Mouse (Mus musculus) bone marrow, adult 2 months (tissue): ENCODE data around the gene Copz1. TPM values are rescaled to one million over a fixed set of nuclear protein-coding genes. Genes with fewer than 3 reads are reported as not detected.
A peak's percentile ranks its signal among the peaks of the same experiment; 100 is the strongest.

Experiments used
- H3K27ac ChIP-seq: fragments of 200-500 bp; 2 replicates; pipeline ENCODE4 v1.5.1; 2012; ENCODE audit warnings: low read depth, mild to moderate bottlenecking, control low read depth, inconsistent platforms, low read length; ENCODE audit not compliant: control insufficient read depth, poor library complexity, insufficient read depth
- H3K4me1 ChIP-seq: fragments of 200-500 bp; 2 replicates; pipeline ENCODE4 v1.6.1; 2011; ENCODE audit warnings: low read length; ENCODE audit not compliant: control insufficient read depth, insufficient read depth
- H3K4me3 ChIP-seq: fragments of 200-500 bp; replicated peaks from 2 replicates; pipeline ENCODE3; 2011; ENCODE audit warnings: mild to moderate bottlenecking, low read depth, low read length, control low read depth; ENCODE audit not compliant: control insufficient read depth
- CTCF ChIP-seq: fragments of 200-500 bp; IDR thresholded peaks from 2 replicates; pipeline ENCODE4 v1.5.1; 2011; ENCODE audit warnings: low read length, control low read depth; ENCODE audit not compliant: control insufficient read depth, insufficient read depth
- POLR2A ChIP-seq: fragments of 200-500 bp; IDR thresholded peaks from 2 replicates; pipeline ENCODE4 v1.6.1; 2011; ENCODE audit warnings: low read depth, mild to moderate bottlenecking, control low read depth, low read length, borderline replicate concordance; ENCODE audit not compliant: control insufficient read depth
- WGBS: fragments of 180-500 bp; shearing (Covaris S2); methylation state at CpG from one replicate; pipeline ENCODE4 v1.1.7; 2018; 5-methylcytosine and 5-hydroxymethylcytosine counted together
- polyA plus RNA-seq: library from polyadenylated mRNA; stranded (reverse); fragments of >200 nt; gene quantifications from 2 replicates; pipeline ENCODE4 v1.2.4, GENCODE M21; 2011; ENCODE audit warnings: low replicate concordance; ENCODE audit not compliant: missing spikeins, insufficient read depth, insufficient read length

Gene Copz1
- polyA plus RNA-seq, 1 experiment: 155 TPM

GRCm38 (mm10) chr15:103279750-103280149 is 7.2 kb downstream of the Copz1 start:
- Histone ChIP-seq H3K27ac (no peak overlapping the region), H3K4me1 (no peaks in the 10 kb centered on the region; the same call in 1 of the 2 replicates), H3K4me3 (no peak overlapping the region)
- WGBS: 37% methylated on average over 3 of the region's 3 CpGs
- peak; percentile 19; the same call in 1 of the 2 replicates for TF ChIP-seq CTCF
- no peak for TF ChIP-seq POLR2A

GRCm38 (mm10) chr15:103280817-103281464 is 8.4 kb downstream of the Copz1 start:
- WGBS: 38% methylated on average over 3 of the region's 3 CpGs
- Histone ChIP-seq H3K4me1 (no peaks in the 10 kb centered on the region; the same call in 1 of the 2 replicates), H3K4me3 (no peak overlapping the region), H3K27ac (no peak overlapping the region)
- TF ChIP-seq CTCF: peak; percentile 71
- no peak for TF ChIP-seq POLR2A

- 70% methylated on average over 3 of the region's 3 CpGs for WGBS
Observed at GRCm38 (mm10) chr15:103281465-103282205, 9.1 kb downstream of the Copz1 start.

GRCm38 (mm10) chr15:103284066-103284465 is 11.6 kb downstream of the Copz1 start:
- Histone ChIP-seq H3K27ac (no peak overlapping the region), H3K4me1 (no peaks in the 10 kb centered on the region; the same call in 1 of the 2 replicates), H3K4me3 (no peak overlapping the region)
- peak; percentile 63 for TF ChIP-seq CTCF
- TF ChIP-seq POLR2A: no peak
- 72% methylated on average over 3 of the region's 3 CpGs for WGBS

More at GRCm38 (mm10) chr15:103281465-103282205, 9.1 kb downstream of the Copz1 start:
- TF ChIP-seq CTCF (no peak), POLR2A (no peak)
- no peaks in the 10 kb centered on the region; the same call in 1 of the 2 replicates for H3K4me1 ChIP-seq
- no peak overlapping the region for H3K4me3 ChIP-seq
- H3K27ac ChIP-seq: no peak overlapping the region

- Histone ChIP-seq H3K4me3 (no peak overlapping the region), H3K27ac (no peak overlapping the region), H3K4me1 (no peaks in the 10 kb centered on the region; the same call in 1 of the 2 replicates)
- 51% methylated on average over 2 of the region's 2 CpGs for WGBS
- TF ChIP-seq CTCF (no peak), POLR2A (no peak)
Observed at GRCm38 (mm10) chr15:103284647-103285046, 12.1 kb downstream of the Copz1 start.

GRCm38 (mm10) chr15:103285778-103286417 is 13.4 kb downstream of the Copz1 start:
- WGBS: 16% methylated on average over 1 of the region's 1 CpGs
- TF ChIP-seq POLR2A: no peak
- no peak for TF ChIP-seq CTCF

GRCm38 (mm10) chr15:103289600-103289999 is 17.1 kb downstream of the Copz1 start:
- 87% methylated on average over 5 of the region's 5 CpGs for WGBS
- no peak overlapping the region for H3K4me3 ChIP-seq
- H3K4me1 ChIP-seq: no peaks in the 10 kb centered on the region
- H3K27ac ChIP-seq: no peak overlapping the region
- no peak for TF ChIP-seq CTCF
- TF ChIP-seq POLR2A: no peak

More at GRCm38 (mm10) chr15:103285778-103286417, 13.4 kb downstream of the Copz1 start:
- Histone ChIP-seq H3K27ac (no peak overlapping the region), H3K4me1 (no peaks in the 10 kb centered on the region; the same call in 1 of the 2 replicates), H3K4me3 (no peak overlapping the region)

GRCm38 (mm10) chr15:103290417-103290816 is 17.9 kb downstream of the Copz1 start:
- no peaks in the 10 kb centered on the region for H3K4me1 ChIP-seq
- H3K4me3 ChIP-seq: no peak overlapping the region
- TF ChIP-seq CTCF (no peak), POLR2A (no peak)
- H3K27ac ChIP-seq: no peak overlapping the region
- 78% methylated on average over 6 of the region's 6 CpGs for whole genome bisulfite sequencing
